Mouse (Mus musculus): ENCODE data around the gene Hck.

- TF ChIP-seq CTCF (IDR thresholded peaks at IDR 0.05; ENCODE audit: borderline replicate concordance, insufficient read depth, low read length): no peak
- no peak for TF ChIP-seq POLR2A (IDR thresholded peaks at IDR 0.05; ENCODE audit: low read depth, low read length)
Observed at GRCm38 (mm10) chr2:153171966-153172365, 63.7 kb downstream of the Hck start.
